Mouse (Mus musculus) liver, adult (tissue): Measurements from ENCODE around the gene Hist1h4d.
"Not testable (repeated sequence)": the region's sequence is repeated elsewhere in the genome, so short reads cannot be mapped to it uniquely, and the experiment has no call there.

Experiments
- GATA4 ChIP-seq: IDR thresholded peaks from 2 replicates; pipeline ENCODE4 v1.6.1; 2014; ENCODE audit warnings: mild to moderate bottlenecking, low read length; ENCODE audit not compliant: insufficient replicate concordance

The Hist1h4d gene

DNA sequence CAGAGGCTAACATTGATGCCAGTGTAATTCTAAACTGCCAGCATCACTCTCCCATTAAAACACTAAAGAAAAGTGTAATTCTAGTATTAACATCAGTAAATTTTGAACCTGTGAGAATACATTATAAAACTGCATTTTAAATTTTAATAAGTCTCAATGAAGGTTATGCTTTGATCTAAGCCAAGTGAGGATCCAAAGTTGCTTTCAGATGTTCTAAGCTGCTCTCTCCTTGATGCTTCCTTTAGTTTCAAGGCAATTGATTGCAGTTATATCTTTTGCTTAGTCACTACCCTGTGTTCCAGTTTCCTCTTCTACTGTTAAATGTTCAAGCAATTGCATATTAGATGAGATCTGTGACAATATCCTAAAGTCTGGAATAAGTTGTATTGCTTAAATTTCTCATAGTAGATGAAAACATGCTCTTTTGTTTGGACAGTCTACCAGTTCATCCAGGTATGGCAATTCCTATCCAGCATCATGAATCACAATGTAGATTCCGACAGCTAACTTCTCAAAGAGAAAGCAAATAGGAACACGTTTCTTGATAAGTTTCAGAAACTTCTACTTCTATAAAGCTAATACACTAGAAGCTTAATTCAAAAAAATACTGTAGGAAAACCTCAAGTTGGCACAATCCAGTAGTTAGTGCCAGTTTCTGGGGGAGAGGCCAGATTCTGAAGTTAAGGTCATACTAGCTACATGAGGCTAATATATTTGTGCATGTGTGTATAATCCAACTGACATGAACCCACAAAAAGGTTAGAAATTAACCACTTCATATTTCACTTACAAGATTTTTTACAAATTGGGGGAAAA, 9.0 kb upstream of the Hist1h4d start:
- TF ChIP-seq GATA4 = no peak

DNA sequence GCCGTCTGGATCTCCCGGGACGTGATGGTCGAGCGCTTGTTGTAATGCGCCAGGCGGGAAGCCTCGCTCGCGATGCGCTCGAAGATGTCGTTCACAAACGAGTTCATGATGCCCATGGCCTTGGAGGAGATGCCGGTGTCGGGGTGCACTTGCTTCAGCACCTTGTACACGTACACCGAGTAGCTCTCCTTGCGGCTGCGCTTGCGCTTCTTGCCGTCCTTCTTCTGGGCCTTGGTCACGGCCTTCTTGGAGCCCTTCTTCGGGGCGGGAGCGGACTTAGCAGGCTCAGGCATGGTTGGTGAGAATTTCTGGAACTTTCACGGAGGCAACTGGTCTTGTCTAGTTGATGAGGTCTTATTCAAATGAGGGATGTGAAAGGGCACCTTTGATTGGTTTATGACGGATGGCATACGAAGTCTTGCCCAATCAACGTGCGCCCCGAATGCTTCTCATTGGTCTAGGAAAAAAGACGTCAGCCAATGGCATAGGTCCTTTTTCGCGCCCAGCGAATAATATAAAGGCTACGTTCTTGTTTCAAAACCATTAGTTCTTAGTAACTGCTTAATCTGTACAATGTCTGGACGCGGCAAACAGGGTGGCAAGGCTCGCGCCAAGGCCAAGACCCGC, 7.4 kb upstream of the Hist1h4d start, which contains the start of the genes Hist1h2bf and Hist1h2ad:
TSS of gene Hist1h2bf (minus strand) at position 299 of the 627 bp plus-strand sequence.
TSS of gene Hist1h2ad (plus strand) at position 484 of the 627 bp plus-strand sequence.
- not testable (repeated sequence) for TF ChIP-seq GATA4

DNA sequence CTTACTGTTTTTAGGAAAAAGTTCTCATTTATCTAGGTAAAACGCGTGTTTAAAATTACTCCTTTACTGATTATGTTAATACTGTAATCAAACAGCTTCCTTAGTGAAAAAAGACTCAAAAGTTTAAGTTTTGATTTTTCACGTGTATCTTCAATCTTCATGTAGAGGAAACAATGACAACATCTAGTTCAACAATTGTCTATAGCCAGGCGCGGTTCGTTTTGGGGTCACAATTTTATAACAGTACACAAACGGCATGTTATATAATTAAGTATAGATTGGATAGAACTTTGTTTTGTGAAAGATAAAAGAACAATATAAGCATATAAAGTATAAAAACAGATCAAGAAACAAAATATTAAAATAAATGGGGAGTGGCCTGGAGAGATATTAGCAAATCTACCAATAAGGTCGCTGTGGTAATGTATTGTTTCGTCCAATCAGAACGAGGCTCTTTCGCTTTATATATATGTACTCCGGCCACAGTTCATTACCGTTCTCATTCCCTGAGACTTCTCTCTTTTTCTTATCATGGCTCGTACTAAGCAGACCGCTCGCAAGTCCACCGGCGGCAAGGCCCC, 6.0 kb upstream of the Hist1h4d start, which contains the start of gene Hist1h3d:
TSS of gene Hist1h3d (plus strand) at position 493 of the 581 bp plus-strand sequence.
- TF ChIP-seq GATA4 = no peak

DNA sequence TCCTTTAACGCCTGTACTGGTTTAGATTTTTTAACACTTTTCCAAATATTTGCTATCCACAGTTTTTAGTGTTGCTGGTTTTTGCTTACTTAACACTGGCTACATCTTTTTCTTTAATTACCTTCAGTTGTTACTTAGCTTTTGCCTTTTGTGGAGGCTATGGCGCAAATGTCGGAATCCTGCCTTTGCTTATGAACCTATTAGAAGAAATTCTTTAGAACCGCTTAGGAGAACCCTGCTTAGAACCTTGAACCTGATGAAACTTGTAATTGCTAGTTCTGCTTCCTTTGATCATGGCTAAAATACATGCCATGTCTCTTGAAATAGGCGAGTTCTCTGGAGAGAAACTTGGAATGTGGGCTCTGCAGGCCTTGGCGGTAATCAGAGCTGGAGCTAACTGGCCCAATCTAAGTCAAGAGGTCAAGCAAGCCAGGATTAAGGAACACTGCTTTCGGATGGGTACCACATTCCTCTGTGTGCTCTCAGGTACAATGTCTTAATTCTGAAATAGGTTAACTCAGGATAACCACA, 5.0 kb upstream of the Hist1h4d start:
- no peak for TF ChIP-seq GATA4

DNA sequence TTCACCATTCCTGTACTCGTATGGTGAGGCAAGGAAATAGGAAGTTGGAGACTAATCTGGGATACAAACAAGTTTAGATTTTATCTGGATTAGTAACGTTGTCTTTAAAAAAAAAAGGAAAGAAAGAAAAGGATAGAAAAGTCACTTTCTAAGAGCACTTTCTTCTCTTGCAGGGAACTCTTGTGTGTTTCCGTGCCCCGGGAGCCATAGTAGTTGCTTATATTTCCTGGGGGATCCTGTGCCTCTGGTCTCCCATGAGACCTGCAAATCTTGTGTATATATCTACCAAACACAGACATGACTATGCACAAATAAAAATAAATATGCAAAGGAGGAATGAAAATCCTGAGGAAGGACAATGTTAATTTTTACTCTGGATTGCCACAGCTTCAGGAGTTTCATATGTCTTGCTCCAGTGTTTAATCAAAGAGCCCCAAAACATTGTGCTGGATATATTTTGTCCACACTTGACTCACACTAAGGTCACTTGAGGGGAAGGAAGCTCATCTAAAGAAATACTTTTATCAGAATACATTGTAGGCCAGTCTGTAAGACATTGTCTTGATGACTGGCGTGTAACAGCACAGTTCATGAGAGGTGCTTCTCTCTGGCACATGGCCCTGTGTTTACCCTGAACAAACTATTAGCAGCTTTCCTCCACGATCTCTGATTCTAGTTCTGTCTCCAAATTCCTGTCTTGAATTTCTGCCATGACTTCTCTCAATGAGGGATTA, 4.3 kb upstream of the Hist1h4d start:
- no peak for TF ChIP-seq GATA4

DNA sequence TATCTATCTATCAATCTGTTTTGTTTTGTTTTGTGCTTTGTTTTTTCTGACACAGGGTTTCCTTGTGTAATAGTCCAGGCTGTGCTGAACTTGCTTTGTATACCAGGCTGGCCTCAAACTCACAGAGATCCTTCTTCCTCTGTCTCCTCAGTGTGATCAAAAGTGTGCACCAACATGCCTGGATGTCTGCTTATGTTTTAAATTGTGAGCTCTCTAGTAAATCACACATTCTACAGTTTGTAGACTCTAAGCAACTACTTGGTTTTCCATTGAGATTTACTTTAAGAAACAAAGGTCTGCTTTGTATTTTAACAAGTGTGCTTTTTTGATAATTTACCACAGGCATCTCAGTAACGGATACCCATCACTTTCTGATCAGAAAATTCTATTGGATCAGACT, 3.6 kb upstream of the Hist1h4d start:
- TF ChIP-seq GATA4 = no peak

DNA sequence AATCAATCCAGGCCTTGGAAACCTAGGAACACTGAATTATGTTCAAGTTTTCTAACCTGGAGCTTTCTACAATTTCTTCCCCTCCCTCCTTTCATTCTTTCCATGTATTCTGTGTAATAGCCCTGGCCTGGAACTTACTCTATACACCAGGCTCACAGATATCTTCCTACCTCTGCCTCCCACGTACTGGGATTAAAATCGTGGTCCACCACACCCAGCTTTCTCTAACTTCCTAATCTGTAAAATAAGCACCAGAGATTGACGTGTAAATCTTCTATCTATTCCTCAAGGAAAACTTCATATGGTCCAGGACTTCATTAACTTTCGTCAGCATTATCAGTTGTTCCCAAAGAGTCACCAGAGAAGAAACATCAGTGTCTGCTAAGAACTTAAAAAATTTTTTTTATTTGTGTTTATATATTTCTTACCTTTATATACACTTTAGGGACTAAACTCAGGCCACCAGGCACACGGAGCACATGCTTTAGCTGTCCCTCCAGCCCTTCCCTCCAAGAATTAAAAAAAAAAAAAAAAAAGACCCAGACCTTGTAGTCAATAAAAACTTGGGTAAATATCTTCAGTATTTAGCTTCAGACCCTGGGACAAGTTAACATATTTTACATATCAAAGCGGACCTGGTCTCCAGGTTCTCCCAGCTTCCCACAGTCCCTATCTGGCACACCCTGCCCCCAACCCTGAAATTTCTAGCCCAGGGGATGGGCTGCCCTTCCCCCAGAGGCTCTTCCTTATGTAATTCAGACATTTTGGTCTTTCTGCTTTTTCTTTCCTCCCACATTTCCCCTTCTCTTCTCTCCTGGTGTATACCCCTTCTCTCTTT, 1.0 kb downstream of the Hist1h4d start:
- TF ChIP-seq GATA4 = no peak

DNA sequence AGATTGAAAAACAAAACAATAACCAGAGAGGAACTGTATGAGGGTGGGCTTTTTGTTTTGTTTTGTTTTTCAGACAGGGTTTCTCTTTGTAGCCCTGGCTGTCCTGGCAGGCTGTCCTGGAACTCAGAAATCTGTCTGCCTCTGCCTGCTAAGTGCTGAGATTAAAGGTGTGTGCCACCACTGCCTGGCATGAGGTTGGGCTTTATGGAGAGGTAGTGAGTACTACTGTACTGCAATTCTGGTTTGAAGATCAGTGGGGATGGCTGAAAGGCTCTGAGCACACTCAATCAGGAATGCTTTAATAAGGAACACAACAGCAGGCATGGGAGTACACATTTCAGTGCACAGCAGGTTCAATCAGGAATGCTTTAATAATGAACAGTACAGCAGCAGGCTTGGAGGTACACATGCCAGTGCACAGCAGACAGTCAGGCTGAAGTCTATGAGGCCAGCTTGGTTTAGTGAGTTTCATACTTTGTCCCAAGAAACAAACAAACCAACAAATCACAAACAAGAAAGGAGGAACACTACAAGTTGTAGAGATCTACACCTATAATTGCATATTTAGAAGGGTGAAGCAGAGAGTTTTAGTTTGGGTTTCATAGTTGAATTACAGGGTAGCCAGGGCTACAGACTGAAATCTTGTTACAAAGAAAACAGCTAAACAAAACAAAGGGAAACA, 2.1 kb downstream of the Hist1h4d start:
- TF ChIP-seq GATA4 = no peak

DNA sequence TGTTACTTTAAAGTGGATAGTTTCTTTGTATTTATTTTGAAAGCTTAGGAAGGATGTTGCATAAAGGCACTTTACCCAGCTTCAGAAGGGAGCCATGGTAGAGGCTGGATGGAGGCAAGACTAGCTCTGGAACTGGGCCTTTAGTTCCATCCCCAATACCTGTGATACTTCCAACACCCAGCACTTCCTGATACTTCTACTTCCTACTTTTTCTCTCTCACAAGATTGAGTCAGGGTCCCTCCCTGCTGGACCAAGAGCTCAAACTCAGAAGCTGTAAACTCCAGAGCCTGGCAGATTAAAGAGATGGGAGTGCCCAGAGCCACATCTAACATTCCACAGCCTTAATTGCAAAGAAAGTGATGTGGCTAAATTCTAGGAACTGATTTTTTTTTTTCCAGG, 2.9 kb downstream of the Hist1h4d start:
- TF ChIP-seq GATA4 = no peak

DNA sequence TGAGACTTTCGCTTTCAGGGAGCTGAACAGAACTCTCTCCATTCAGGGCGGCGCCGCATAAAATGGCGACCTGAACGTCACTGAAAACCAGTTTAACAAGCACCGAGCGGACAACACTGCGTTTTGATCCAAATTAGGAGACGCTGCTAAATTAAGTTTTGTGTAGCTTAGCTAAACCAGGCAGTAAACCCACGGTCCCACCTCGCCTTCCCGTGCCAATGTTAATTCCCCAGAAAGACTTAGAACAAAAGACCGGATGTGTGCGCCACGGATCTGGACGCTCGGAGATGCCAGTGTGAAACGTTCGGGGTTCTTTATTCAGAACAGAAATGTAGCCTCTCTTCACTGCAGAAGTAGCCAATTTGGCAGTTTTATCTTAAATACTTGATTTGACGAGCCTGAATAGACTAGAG, 3.6 kb downstream of the Hist1h4d start:
- no peak for TF ChIP-seq GATA4

DNA sequence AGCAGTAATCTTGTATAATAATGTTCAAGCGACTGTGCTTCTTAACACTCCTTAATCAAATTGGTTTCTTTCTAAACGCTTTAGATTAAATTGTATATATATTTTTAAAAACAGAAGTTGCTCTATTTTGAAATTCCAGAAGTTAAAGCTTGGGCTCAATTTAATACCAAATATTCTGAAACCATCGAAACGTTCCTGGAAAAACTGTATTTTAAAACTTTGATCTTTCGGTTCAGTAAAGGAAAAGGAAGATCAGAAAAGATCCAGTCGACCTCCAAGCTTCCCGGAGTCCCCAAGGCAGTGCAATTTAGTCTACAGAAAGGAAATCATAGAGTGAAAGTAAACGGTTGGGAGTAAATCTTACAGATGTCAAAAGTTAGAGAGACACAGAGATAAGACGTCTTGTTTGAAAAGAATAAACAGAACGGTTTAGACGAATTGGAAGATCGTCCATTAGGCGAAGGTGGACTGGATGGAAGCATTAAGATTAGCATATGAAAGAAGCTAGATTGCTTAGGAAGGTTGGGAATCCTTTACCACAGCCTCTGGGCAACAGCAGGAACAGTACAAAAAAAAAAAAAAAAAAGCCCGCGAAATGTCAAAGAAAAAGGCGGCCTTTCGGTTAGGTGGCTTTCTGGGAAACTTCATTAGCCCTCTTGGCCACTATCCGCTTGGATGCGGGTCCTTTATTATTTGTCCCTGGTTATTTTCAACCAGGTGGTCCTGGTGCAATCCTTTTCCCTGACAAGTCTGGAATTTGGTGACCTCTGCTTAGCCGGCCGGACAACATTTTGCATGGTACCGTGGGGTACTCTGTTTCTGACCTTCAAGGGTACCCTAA, 4.9 kb downstream of the Hist1h4d start:
- no peak for TF ChIP-seq GATA4

DNA sequence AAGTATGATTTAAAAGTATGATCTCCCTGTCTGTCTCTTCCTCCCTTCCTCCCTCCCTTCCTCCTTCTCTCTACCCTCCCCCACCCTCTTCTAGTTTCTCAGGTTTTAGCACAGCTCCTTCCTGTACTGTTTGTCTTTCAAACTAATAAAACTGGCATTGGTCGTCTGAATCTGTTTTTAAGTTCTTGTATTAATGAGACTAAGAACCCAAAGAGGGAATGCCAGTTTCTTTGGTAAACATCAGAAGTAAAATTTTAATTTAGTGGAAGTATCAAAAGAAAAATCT, 5.5 kb downstream of the Hist1h4d start:
- no peak for TF ChIP-seq GATA4

DNA sequence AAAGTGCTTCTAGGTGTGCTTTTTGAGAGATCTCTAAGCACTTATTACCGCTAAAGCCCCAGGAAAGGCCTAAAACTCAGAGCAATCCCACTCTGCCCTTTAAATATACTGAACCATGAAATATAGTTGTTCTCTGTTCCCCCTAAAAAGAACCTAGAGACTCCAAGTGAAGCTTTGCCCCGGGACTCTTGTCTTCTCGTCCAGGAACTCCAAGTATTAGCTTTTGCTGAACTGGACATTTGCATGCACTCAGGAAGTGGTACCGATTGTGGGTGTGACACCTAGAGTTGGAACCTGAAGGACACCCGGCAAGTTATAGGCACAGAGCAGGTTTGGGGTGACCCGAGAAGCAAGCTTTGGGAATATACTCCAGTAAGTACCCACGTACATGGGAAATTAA, 9.8 kb downstream of the Hist1h4d start:
- no peak for TF ChIP-seq GATA4
